Mouse (Mus musculus) regulatory T cell (primary cell): ENCODE results near the gene Txnrd1.

Experiments
- in situ Hi-C: fragments of 300-600 bp; cut with MboI, MseI; formaldehyde crosslinking; loops from one replicate; pipeline ENCODE4 v1.15.1; 2025; ENCODE audit warnings: high pct_unique_total_duplicates

Txnrd1 gene

DNA sequence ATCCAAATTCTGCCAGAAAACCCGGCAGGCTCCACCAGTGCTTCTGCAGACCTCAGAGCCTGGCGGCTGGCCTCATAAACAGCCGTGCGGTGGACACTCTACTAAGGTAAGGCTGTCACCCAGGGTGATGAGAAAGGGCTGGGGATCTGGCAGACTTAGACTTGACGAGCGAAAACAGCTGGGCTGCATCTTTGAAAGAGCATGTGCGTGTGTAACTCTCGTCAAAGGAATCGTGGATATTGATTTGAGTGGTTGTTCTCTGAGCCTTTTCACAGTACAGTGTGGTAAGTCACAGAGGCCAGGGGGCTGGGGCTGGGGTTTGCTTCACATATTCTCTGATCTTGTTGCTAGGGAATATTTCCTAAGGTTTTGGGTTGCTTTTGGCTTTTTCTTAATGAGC, at the start of gene Txnrd1:
Gene Txnrd1 (plus strand): TSS at position 26 of the 400 bp plus-strand sequence.
- in situ Hi-C loops: no loop called here

DNA sequence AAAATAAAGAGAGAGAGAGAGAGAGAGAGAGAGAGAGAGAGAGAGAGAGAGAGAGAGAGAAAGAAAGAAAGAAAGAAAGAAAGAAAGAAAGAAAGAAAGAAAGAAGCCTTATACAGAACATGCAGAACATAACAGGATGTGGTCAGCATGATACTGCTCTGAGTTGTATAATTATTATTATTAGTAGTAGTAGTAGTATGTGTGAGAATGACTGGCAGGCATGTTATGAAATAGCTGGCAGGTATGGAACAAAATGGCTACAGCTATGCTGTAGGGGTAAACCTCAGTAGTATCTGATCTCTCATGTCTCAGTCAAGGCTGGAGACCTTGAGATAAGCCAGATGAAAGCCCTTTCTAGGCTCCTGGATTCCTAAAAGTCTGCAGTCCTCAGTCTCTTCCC, 44.6 kb upstream of the Txnrd1 start:
- in situ Hi-C loops: no loop called here

DNA sequence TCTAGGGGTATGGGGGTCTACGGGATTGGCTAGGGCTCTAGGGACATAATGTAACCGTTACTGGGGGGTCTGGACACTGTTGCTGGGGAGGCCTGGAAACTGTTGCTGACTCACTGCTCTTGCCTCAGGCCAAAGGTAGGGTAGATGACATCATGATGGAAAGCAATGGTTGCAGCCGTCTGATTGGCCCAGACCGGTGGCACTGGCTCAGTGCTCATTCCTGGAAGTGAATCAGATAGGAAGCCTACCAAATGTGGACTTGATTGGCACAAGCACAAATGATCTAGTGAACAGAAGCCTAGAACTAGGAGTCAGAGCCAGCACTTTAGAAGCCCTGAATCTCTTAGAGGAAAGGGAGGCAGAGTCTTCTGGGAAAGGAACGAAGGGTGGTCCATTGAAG, 43.2 kb upstream of the Txnrd1 start:
- in situ Hi-C loops: no loop called here

DNA sequence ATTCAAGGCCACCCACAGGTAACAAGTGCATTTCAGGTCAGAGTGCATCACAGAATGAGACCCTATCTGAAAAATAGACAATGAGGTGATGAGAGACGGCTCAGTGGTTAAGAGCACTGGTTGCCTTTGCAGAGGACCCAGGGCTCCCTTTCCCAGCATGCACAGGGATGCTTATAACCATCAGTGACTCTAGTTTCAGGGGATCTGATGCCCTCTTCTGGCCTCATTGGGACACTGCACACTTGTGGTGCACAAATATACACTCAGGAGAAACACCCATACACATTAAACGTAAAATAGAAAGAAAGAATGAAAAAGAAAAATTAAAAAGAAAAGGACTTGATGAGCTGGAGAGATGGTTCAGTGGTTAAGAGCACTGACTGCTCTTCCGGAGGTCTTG, 42.0 kb upstream of the Txnrd1 start:
- in situ Hi-C loops: no loop called here

DNA sequence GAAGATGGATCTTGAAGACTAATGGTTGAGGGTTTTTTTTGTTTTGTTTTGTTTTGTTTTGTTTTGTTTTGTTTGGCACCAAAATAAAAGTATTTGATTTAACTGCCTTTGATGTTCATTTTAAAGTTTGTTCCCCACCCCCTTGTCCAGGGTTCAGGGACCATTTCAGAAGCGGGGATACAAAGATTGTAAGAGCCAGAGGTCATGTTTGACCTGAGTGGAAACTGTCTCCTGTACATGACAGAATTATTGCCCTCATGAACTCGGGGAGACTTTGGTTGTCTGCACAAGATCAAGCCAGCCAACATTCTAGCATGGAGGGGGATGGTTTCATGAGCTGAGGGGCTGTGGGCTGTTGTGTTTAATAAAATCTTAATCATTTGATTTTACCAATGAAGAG, 41.4 kb upstream of the Txnrd1 start:
- in situ Hi-C loops: no loop called here

DNA sequence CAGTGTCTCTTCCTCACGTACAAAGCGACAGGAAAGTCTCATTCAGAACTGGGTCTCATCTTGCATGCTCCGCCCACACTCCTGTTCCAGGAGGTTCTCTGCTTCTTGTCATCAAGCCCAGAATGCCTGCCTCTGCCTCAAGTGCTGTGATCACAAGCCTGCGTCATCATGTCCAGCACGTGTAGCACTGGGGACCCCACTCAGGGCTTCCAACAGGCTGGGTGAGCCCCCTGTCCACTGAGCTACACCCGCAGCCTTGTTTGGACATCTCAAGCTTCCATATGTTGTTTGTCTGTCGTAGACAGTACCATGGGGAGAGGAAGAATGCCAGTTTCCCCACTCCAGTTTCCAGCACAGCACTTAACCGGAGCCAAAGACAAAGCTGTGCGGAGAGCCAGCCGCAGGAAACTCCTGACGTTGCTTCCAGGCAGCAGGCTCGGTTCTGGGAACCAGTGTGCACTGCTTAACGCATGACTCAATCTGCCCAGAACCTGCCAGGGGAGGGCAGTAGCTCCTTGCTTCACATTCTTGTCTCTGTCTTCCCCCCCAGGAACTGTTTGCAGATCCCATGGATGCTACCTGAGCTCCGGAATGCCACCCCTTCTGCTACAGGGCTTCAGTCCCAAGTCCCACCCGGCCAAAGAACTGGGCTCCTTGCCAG, 38.5 kb upstream of the Txnrd1 start:
- in situ Hi-C loops: no loop called here

DNA sequence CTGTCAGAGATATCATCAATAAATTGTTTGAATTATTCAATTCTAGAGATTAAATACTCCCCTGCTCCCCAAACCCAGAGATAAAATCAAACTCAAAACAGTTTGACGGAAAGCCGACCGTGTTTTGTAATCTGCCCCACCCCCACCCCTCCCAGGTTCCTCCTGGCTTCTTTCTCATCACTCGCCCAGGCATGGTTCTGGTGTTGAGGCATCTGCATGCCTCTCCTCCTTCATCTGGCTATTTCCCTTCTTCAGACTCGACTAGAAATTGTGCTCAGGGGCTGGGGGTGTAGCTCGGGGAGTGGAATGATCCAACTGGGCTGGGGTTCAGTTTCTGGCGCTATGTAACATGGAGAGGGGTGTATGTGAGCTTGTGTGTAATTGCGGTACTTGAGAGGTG, 38.0 kb upstream of the Txnrd1 start:
- in situ Hi-C loops: no loop called here

DNA sequence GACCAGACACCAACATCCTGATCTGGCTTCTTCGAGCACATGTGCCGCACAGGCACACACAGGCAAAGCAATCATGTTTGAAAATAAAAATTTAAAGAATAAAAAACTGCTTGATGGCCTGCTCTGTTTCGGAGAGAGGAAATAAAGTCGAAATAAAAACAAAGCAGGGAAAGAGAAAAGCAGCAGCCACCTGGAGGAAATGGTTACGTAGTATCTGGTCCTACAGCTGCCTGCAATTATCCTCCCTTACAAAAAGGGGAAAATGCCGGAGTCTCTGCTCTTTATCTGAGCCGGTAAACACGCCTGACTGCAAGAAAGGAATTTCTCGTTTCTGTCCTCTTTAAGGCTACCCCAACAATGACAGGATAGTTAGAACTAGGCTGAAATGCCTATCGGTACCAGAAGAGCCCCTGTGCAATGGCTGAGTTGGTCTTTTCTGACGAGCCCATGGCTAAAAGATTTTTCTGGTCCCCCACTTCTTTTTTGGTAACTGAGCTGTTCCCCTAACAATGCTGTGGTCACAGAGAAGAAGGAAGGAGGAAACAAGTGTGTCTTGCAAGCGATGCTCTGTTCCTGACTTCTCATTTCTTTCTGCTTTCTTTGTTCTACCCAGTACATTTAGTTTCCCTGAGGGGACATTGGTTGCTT, 37.2 kb upstream of the Txnrd1 start:
- in situ Hi-C loops: no loop called here

DNA sequence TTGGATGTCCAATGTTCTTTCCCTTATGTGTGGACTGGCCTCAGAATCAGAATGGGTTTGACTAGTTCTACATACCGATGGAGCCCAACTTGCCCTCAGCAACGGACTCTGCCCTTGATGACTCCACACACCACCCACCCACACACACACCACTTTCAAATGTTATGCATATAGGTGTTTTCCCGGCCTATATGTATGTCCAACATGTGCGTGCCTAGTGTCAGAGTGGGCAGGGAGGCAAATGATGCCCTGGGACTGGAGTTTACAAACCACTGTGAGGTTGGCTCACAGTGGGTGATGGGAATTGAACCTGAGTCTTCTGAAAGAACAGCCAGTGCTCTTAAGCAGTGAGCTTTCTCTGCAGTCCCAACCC, 36.6 kb upstream of the Txnrd1 start:
- in situ Hi-C loops: no loop called here

DNA sequence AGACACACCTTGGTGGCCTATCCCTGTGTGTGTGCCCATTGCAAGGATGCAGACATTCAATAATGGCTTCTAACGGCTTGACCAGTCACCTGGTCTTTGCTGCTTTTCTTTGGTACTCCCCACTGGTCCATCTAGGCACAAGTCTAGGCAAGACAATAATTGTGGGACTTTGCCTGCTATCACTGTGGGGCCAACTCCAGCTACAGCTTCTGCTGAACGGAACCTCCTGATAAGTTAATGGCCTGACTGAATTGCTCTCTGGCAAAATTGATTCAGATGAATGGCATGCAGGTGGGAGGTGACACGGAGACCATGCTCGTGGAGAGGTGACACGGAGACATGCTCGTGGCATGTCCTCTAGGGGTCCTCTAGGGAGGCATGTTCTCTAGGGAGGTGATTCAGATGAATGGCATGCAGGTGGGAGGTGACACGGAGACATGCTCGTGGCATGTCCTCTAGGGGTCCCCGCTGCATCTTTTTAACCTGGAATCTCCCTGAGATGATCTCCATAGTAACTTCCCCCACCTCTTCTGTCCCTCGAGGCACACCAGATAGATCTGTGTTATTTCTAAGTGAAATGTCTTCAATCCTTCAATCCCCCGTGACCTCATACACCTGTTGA, 35.3 kb upstream of the Txnrd1 start:
- in situ Hi-C loops: no loop called here

DNA sequence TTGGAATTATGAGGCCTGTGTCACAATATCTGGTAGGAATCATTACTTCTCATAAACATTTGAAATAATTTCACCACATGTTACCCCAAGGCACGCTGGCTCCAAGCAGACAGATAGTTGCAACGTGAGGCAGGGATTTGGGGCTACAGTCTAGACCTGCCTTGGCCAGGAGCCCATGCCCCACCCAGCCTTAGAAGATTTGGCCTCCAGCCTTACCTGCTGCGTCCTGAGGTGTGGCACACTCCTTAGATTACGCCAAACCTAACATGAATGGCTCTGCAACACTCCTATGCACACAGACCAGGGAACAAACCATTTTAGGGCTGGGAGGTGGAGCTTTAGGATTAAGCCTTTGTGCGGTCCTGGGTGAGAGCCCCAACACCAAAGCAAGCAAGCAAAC, 33.7 kb upstream of the Txnrd1 start:
- in situ Hi-C loops: no loop called here

DNA sequence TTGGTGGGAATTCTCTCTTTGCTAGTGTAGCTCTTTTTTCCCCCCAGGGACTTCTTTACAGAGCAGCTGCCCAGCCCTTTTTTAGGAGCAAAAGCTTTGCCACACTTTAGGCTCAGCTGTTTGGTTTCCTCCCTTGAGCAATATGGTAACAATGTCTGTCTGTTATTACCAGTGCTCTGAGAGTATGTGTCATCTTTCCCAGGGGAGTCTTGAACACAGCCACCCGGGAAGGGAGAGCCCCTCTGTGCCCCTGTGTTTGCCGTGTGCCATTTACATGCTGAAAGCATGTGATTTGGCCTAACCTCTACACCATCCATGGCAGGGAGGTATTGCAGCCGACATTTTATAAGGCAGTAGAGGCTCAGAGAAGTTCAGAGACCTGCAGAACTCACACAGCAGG, 29.4 kb upstream of the Txnrd1 start:
- in situ Hi-C loops: no loop called here

DNA sequence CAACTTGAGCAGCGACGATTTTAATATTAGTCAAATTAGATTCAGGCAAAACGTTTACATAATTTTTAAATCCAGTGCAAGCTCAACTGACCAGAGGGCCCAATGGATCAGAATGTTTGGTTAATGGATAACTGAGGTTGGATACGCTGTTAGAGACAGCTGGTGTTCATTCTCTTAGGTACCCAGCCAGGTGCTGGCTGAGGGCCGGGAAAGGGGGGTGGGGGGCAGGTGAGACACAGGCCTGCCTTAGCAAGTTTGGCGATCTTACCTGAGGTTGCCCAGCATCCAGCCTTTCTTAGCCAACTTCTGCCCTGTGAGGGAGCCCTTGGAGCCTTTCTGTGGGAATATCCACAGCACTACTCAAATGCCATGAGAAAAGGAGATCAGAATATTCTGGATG, 28.6 kb upstream of the Txnrd1 start:
- in situ Hi-C loops: no loop called here

DNA sequence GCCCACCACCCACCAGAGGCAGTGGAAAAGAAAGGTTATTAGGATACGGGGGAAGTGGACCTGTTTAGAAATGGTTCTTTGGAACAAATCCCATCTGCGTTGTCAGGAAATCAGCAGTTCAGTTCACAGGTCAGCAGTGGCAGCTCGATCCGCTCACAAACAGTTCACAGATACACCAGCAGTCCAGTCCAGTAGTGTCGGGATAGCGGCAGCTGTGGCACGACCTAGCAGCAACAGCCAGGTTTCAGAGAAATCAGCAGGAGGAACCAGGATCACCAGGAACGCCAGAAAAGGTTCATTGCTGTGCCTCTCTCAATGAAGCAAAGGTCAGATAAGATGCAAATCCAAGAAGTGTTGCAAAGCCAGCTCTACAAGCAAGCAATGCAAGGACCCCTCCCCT, 27.3 kb upstream of the Txnrd1 start:
- in situ Hi-C loops: no loop called here

DNA sequence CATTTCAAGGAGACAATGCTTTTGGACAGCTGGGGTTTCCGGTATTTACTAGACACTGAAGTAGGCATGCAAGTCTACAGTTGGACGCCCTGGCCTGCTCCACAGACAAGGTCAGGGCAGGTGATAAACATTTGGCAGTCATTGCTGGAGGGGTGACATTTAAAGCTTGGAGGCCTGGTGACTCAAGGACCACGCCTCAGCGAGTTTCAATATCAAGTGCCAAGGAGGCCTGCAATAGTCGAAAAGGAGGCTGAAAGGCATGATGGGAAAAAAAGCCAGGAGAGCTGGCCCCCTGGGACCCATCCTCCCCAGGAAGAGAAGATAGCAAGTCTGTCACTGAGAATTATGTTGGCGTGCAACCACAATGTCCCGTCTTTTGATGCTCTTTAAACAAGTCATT, 26.5 kb upstream of the Txnrd1 start:
- in situ Hi-C loops: no loop called here

DNA sequence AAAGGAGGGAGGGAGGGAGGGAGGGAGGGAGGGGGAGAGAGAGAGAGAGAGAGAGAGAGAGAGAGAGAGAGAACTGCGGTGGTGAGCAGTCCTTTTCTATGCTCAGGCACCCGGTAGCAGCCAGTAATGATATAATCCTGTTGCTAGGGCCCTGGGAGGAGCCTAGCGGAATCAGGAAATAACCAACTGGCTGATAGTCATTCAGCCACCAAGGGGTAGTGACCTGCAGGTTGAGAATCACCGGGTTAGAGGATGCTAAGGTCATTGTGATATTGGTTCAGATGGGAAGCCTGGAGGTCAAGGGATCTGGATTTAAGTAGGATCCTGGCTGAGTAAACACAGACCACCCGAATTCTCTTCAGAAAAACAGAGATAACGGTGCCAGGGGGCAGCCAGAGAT, 25.6 kb upstream of the Txnrd1 start:
- in situ Hi-C loops: no loop called here

DNA sequence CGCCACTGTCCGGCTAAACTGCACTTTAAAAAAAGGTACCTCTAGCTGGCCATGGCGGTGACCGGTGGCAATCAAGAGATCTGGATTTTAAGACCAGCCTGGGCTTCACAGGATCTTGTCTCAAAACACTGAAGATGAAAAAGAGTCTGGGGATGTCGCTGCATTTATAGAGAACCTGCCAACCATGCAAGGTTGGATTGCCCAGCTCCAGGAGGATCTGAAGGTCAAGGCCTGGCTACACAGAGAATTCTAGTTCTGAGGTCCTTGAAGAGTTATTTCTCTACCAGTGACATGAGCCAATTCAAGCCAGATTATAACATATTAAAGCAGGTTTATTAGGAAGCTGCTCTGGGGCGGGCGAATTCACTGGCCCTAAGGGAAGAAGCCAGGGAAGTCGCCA, 24.9 kb upstream of the Txnrd1 start:
- in situ Hi-C loops: no loop called here

DNA sequence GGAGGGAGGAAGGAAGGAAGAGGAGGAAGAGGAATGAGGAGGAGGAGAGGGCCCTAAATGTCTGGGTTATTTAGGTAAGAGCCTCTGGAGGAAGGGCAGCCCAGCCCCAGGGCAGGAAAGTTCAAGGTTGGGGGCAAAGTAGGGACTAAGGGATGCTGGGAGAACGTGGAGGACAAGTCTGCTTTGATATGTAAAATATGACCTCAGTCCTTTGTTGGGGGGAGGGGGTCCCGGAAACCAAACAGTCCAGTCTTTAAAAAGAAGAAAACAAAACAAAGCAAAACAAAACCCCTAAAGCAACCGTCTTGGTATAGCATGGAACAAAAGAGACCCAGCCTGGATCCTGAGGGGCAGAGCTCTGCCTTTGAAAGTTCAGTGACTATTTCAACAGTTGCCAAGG, 24.4 kb upstream of the Txnrd1 start:
- in situ Hi-C loops: no loop called here

DNA sequence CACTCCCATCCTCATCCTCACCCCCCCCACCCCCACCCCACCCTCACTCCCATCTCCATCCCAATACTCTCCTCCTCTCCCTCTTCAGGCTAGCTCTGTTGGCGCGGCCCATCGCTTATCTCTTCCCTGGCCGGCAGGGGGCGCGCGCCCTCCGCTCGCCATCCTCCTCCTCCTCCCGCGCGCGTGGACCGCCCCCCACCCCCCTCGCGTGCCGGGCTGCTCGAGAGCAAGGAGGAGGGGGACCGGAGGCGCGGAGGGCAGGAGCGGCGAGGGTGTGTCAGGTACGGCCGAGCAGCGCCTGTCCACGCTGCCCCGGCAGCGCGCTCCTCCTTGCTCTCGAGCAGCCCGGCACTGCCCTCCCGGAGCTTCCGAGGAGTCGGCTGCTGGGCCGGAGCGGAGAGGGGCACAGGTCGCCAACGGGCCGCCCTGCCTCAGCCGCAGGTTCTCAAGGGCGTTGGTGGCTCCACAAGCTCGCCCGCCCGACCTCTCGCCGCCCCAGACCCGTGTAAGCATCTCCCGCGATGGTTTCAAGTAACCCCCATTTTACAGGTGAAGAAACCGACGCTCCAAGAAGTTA, 21.8 kb upstream of the Txnrd1 start:
- in situ Hi-C loops: loop anchor here (5.0 kb wide), 2 partner anchors 45 to 90 kb away; no protein-coding TSS in a partner anchor

DNA sequence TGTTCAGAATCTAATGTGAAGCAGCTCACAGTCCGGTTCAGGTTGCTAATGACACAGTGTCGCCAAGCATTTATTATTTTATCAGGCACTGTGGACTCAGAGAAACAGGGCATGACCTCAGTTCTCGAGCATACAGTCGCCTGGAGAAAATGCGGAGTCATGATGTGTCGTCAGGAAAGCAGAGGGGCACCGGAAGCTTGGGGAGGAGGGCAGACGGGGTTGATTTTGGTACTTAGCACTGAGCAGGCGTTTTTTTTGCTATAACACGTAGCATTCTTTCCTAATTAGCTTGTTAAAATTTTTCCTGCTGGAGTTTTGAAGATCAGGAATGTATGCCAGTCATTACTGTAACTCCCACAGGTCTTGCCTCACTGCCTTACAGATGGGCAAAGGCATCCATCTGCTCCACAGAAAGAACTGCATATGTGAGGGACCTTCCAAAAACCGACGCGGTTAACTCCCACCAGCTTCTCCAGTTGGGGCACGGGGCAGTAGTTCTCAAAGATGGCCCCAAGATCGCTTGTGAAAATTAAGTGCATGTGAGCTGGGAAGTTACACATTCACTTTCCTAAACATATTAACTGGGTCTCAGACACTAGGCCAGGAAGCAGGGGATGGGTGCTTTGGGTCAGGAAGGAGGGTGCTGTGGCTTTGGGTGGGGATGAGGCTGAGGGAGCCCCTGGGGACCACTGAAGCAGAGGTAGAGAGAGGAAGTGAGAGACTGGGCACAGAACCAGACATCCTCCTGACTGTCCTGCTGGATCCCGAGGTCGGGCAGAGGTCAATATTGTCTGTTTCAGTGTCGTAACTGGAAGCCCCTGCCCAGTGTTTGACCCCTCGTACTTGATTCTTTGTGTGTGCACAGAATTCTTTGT, 19.4 kb upstream of the Txnrd1 start:
- in situ Hi-C loops: loop anchor here (5.0 kb wide), 2 partner anchors 43 to 88 kb away; no protein-coding TSS in a partner anchor

DNA sequence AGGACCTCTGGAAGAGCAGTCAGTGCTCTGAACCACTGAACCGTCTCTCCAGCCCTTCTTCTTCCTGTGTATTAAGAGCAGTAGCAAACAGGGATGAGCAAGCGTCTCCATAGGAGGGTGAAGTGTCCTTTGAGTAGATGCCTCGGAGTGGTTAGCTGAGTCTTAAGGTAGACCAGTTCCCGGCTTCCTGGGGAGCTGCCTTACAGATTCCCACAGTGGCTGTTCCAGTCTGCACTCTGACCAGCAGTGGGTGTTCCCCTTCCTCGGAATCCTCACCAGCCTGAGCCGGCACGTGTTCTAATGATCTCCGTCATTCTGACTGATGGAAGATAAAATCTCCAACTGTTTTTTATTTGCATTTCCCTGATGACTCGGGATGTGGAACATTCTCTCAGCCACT, 17.3 kb upstream of the Txnrd1 start:
- in situ Hi-C loops: no loop called here

DNA sequence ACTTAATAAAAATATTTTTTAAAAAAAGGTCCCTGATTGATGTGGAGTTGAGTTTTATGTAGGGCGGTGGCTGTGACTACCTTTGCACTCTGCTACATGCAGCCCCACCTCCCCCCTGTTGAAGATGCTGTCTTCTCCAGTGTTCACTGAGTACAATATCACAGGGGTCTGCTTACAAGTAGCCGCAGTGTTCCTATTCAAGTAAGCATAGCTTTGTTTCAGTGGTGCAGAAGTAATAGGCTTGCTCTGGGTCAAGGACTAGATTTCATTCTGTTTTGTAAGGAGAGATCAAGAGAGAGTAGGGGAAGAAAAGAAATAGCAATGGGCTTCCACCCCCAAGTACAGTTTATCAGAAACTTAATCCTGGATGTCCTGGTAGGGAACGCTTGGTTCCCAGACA, 16.2 kb upstream of the Txnrd1 start:
- in situ Hi-C loops: no loop called here
